Mouse (Mus musculus): ENCODE measurements at regions not wholly inside any gene's neighbourhood (a gene's known extent, or its start where the extent isn't known, plus 50 kb on each side); places are given as distances from the start of the nearest gene placed in this dataset.

DNA sequence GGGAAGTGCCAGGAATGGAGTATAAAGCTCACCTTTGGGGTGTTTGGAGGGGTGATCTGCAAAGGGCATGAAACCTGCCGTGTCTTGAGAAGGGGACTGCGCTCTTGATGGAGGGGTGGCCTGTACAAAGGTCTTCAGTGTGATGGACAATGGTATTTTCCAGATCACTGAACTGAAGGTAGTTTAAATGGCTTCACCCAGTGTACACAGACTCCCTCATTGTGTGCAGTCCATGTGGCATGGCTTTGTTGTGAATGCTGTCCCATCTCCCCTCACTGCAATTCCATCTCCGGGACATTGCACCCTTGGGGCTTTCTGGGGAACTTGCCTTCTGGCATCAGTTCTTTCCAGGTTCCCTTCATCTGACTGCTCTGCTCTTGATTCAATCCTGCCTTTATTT lies 288.2 kb downstream of the Ttll7 start:
- TF ChIP-seq CTCF (IDR thresholded peaks at IDR 0.05; ENCODE audit: low read depth) (no peak), EP300 (IDR thresholded peaks at IDR 0.05; ENCODE audit: low read depth) (no peak)
- Histone ChIP-seq H3K4me2 (ENCODE audit: low read depth) (no peak overlapping the region), H3K27me3 (ENCODE audit: control insufficient read depth, insufficient read depth, low read length) (no peaks in the 10 kb centered on the region), H3K27ac (no peak overlapping the region), H3K36me3 (replicated peaks; ENCODE audit: control insufficient read depth, insufficient read depth, low read depth) (no peaks in the 10 kb centered on the region), H3K4me3 (ENCODE audit: insufficient read depth in 1 of 2, low read depth in 2 of 2, low read length in 2 of 2) (no peak overlapping the region), H3K4me1 (replicated peaks; ENCODE audit: control insufficient read depth in 2 of 2, insufficient read depth in 2 of 2, low read length in 1 of 2) (no peaks in the 10 kb centered on the region), H3K9me3 (ENCODE audit: control insufficient read depth, low read length) (no peaks in the 10 kb centered on the region), H3K9ac (replicated peaks) (no peak overlapping the region)
- DNase-seq (ENCODE audit: low read depth in 3 of 3, low spot score in 3 of 3): no peak
- no peak for ATAC-seq (ENCODE audit: insufficient read depth)
- 69% methylated on average over 3 of the region's 3 CpGs for WGBS (ENCODE audit: insufficient replicate concordance)

DNA sequence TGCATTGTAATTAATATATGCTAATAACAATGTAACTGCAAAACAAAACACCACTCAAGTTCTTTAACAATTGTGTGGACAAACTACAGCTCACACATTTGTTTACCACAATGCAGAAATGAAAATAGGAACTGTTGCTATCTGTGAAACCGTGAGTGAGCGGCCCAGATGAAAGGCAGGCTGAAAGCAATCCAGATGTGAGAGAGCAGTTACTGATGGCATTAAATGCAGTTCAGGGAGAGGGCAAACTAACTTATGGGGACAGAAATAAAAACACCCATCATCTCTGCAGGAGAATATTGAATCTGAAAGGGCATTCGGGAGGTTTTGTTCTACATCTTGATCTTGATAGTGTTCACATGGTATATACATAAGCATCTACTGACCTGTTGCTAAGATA lies 301.3 kb downstream of the Ttll7 start:
- ATAC-seq (ENCODE audit: insufficient read depth) (no peak), DNase-seq (ENCODE audit: low read depth in 3 of 3, low spot score in 3 of 3) (no peak)
- Histone ChIP-seq H3K4me3 (ENCODE audit: insufficient read depth in 1 of 2, low read depth in 2 of 2, low read length in 2 of 2) (no peak overlapping the region), H3K27me3 (ENCODE audit: control insufficient read depth, insufficient read depth, low read length) (no peaks in the 10 kb centered on the region), H3K9ac (replicated peaks) (no peak overlapping the region), H3K9me3 (ENCODE audit: control insufficient read depth, low read length) (no peaks in the 10 kb centered on the region), H3K36me3 (replicated peaks; ENCODE audit: control insufficient read depth, insufficient read depth, low read depth) (no peaks in the 10 kb centered on the region), H3K4me1 (replicated peaks; ENCODE audit: control insufficient read depth in 2 of 2, insufficient read depth in 2 of 2, low read length in 1 of 2) (no peaks in the 10 kb centered on the region), H3K4me2 (ENCODE audit: low read depth) (no peak overlapping the region), H3K27ac (no peak overlapping the region)
- TF ChIP-seq CTCF (IDR thresholded peaks at IDR 0.05; ENCODE audit: low read depth) (no peak), EP300 (IDR thresholded peaks at IDR 0.05; ENCODE audit: low read depth) (no peak)
- 63% methylated on average over 3 of the region's 3 CpGs for WGBS (ENCODE audit: insufficient replicate concordance)

DNA sequence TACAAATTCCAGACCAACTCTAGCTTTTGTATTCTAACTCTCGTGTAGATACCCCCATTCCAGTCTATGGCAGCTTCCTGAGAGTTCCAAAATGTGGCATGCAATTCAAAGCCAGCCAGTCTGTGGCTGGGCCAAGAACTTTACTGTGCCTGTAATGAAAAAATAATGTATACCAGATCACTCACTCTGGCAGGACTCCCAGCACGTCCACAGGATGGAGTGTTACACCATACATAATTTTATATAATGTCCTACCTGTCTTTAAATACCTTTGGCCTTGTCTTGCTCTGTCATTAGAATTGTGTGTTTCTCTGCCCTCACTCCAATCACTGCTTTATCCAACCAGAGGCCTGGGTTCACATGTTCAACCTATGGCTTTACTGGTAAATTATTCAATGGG lies 301.8 kb downstream of the Ttll7 start:
- H3K9ac ChIP-seq (replicated peaks): no peak overlapping the region
- no peaks in the 10 kb centered on the region for H3K9me3 ChIP-seq (ENCODE audit: control insufficient read depth, low read length)
- H3K4me1 ChIP-seq (replicated peaks; ENCODE audit: control insufficient read depth in 2 of 2, insufficient read depth in 2 of 2, low read length in 1 of 2): no peaks in the 10 kb centered on the region
- H3K27ac ChIP-seq: no peak overlapping the region
- TF ChIP-seq CTCF (IDR thresholded peaks at IDR 0.05; ENCODE audit: low read depth) (no peak), EP300 (IDR thresholded peaks at IDR 0.05; ENCODE audit: low read depth) (no peak)
- no peak overlapping the region for H3K4me2 ChIP-seq (ENCODE audit: low read depth)
- no peaks in the 10 kb centered on the region for H3K36me3 ChIP-seq (replicated peaks; ENCODE audit: control insufficient read depth, insufficient read depth, low read depth)
- ATAC-seq (ENCODE audit: insufficient read depth): no peak
- DNase-seq (ENCODE audit: low read depth in 3 of 3, low spot score in 3 of 3): no peak
- no peak overlapping the region for H3K4me3 ChIP-seq (ENCODE audit: insufficient read depth in 1 of 2, low read depth in 2 of 2, low read length in 2 of 2)
- 41% methylated on average over 2 of the region's 2 CpGs for WGBS (ENCODE audit: insufficient replicate concordance)
- no peaks in the 10 kb centered on the region for H3K27me3 ChIP-seq (ENCODE audit: control insufficient read depth, insufficient read depth, low read length)

DNA sequence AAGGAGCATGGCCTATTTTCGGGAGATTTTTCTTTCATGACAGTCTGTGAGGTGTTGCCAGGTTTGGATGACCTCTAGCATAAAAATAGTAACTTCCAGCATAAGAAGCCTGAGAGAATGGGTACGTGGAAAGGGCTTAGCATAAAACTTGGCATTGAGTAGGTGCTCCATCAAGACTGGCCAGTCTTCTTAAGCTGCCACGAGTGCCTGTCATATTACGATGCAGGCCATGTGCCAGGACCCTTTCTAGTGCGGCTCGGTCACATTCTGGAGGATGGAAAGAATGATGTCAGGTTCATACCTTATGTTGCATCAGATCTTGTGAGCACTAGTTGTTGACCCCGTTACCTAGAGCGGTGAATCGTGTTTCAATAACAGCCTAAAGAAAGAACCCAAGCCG lies 311.0 kb downstream of the Ttll7 start:
- H3K4me3 ChIP-seq (ENCODE audit: insufficient read depth in 1 of 2, low read depth in 2 of 2, low read length in 2 of 2): no peak overlapping the region
- H3K9ac ChIP-seq (replicated peaks): no peak overlapping the region

DNA sequence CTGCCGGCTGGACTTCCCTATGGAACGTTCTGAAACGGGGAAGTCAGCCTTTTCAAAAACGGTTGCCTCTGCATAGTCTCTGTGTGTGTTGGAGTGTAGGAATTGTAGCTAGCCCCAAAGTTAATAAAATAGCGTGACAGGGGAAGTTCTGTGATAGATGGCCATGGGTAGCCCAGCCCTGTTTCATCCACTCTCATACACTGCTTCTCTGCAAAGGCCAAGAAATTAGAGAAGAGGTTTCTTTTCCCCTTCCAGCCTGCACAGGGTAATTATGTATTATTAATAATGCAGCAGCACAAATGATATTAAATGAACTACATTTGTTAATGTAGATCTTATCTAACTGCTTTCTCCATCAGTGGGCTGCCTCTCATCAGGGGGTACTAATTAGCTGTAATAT lies 311.4 kb downstream of the Ttll7 start:
- WGBS (ENCODE audit: insufficient replicate concordance): 67% methylated on average over 5 of the region's 5 CpGs
- no peak overlapping the region for H3K27ac ChIP-seq
- no peaks in the 10 kb centered on the region for H3K36me3 ChIP-seq (replicated peaks; ENCODE audit: control insufficient read depth, insufficient read depth, low read depth)
- H3K9me3 ChIP-seq (ENCODE audit: control insufficient read depth, low read length): no peaks in the 10 kb centered on the region
- no peak overlapping the region for H3K4me3 ChIP-seq (ENCODE audit: insufficient read depth in 1 of 2, low read depth in 2 of 2, low read length in 2 of 2)
- H3K4me2 ChIP-seq (ENCODE audit: low read depth): no peak overlapping the region
- H3K27me3 ChIP-seq (ENCODE audit: control insufficient read depth, insufficient read depth, low read length): no peaks in the 10 kb centered on the region
- no peak for TF ChIP-seq CTCF (IDR thresholded peaks at IDR 0.05; ENCODE audit: low read depth)
- no peak for TF ChIP-seq EP300 (IDR thresholded peaks at IDR 0.05; ENCODE audit: low read depth)
- ATAC-seq (ENCODE audit: insufficient read depth) (no peak), DNase-seq (ENCODE audit: low read depth in 3 of 3, low spot score in 3 of 3) (no peak)
- no peak overlapping the region for H3K9ac ChIP-seq (replicated peaks)
- H3K4me1 ChIP-seq (replicated peaks; ENCODE audit: control insufficient read depth in 2 of 2, insufficient read depth in 2 of 2, low read length in 1 of 2): no peaks in the 10 kb centered on the region

More for the DNA sequence above, 311.0 kb downstream of the Ttll7 start:
- DNase-seq (ENCODE audit: low read depth in 3 of 3, low spot score in 3 of 3): no peak
- H3K9me3 ChIP-seq (ENCODE audit: control insufficient read depth, low read length): no peaks in the 10 kb centered on the region
- H3K36me3 ChIP-seq (replicated peaks; ENCODE audit: control insufficient read depth, insufficient read depth, low read depth): no peaks in the 10 kb centered on the region
- no peak overlapping the region for H3K27ac ChIP-seq
- TF ChIP-seq CTCF (IDR thresholded peaks at IDR 0.05; ENCODE audit: low read depth) (no peak), EP300 (IDR thresholded peaks at IDR 0.05; ENCODE audit: low read depth) (no peak)
- no peak overlapping the region for H3K4me2 ChIP-seq (ENCODE audit: low read depth)
- no peak for ATAC-seq (ENCODE audit: insufficient read depth)
- 69% methylated on average over 10 of the region's 10 CpGs for WGBS (ENCODE audit: insufficient replicate concordance)
- no peaks in the 10 kb centered on the region for H3K4me1 ChIP-seq (replicated peaks; ENCODE audit: control insufficient read depth in 2 of 2, insufficient read depth in 2 of 2, low read length in 1 of 2)
- no peaks in the 10 kb centered on the region for H3K27me3 ChIP-seq (ENCODE audit: control insufficient read depth, insufficient read depth, low read length)
